Mouse (Mus musculus): ENCODE measurements around the gene Mep1a. TPM values are rescaled to one million over a fixed set of nuclear protein-coding genes. Genes with fewer than 3 reads are reported as not detected.

Gene Mep1a
- total RNA-seq, 1 experiment from 2014 or later: not detected

- DNase-seq: no peak
These were observed 16.6 kb downstream of the Mep1a start for GRCm38 (mm10) chr17:43485982-43486381.

GRCm38 (mm10) chr17:43477621-43478020, 25.0 kb downstream of the Mep1a start:
- DNase-seq: no peak

- no peak for DNase-seq
These were observed 27.8 kb downstream of the Mep1a start for GRCm38 (mm10) chr17:43474775-43475174.

GRCm38 (mm10) chr17:43472558-43472957, 30.1 kb downstream of the Mep1a start:
- no peak for DNase-seq

GRCm38 (mm10) chr17:43470039-43470438, 32.6 kb downstream of the Mep1a start:
- DNase-seq: no peak

GRCm38 (mm10) chr17:43460245-43461181, 42.1 kb downstream of the Mep1a start:
- DNase-seq: peak; percentile 79

- no peak for DNase-seq
These were observed 42.8 kb downstream of the Mep1a start for GRCm38 (mm10) chr17:43459737-43460230.

GRCm38 (mm10) chr17:43458598-43458997, 44.0 kb downstream of the Mep1a start:
- DNase-seq: peak; percentile 83

GRCm38 (mm10) chr17:43451216-43451615, 51.4 kb downstream of the Mep1a start:
- no peak for DNase-seq

- DNase-seq: no peak
These were observed 68.1 kb downstream of the Mep1a start for GRCm38 (mm10) chr17:43434485-43434884.

- DNase-seq: peak; percentile 41
These were observed 70.9 kb downstream of the Mep1a start for GRCm38 (mm10) chr17:43431692-43432091.

Other genes with a start within 250 kb of the Mep1a start
- 0.11 and 0.82 TPM in 2 replicates for gene Adgrf1, start 232.5 kb downstream of the Mep1a start, total RNA-seq (2021)
- 151 and 182 TPM in 2 replicates for gene Adgrf5, start 142.4 kb downstream of the Mep1a start, total RNA-seq (2021)
- not detected in 2 replicates for gene Ankrd66, start 40.8 kb upstream of the Mep1a start, total RNA-seq (2021)
- 23.3 and 26.2 TPM in 2 replicates for gene Pla2g7, start 65.3 kb upstream of the Mep1a start, total RNA-seq (2021)
- gene Tdrd6, start 127.5 kb upstream of the Mep1a start, total RNA-seq (2021): not detected in 2 replicates
- gene Slc25a27, start 164.4 kb upstream of the Mep1a start, total RNA-seq (2021): 3.1 and 4.6 TPM in 2 replicates
- gene Cyp39a1, start 164.6 kb upstream of the Mep1a start, total RNA-seq (2021): 6.3 and 12.3 TPM in 2 replicates

All from adrenal gland, postnatal 14 days (tissue).